Mouse (Mus musculus) myocyte (in vitro differentiated cells): Measurements from ENCODE around the gene Gm45618.

Source experiments
- CEBPB ChIP-seq: IDR thresholded peaks from 2 replicates; pipeline ENCODE4 v1.6.1; 2011; ENCODE audit warnings: mild to moderate bottlenecking, moderate library complexity; ENCODE audit not compliant: poor library complexity, insufficient read depth, severe bottlenecking
- E2F4 ChIP-seq: IDR thresholded peaks from one replicate; pipeline ENCODE4 v1.6.1; 2011; ENCODE audit warnings: mild to moderate bottlenecking, control low read depth, moderate library complexity; ENCODE audit not compliant: insufficient read depth
- MYOG ChIP-seq, 3 experiments: IDR thresholded peaks; one replicate each; pipeline ENCODE4 v1.6.1; 2011; ENCODE audit warnings: control low read depth in 2 of 3, low read depth in 2 of 3, mild to moderate bottlenecking in 2 of 3; ENCODE audit not compliant: insufficient read length in 2 of 3, control insufficient read depth in 1 of 3, insufficient read depth in 1 of 3
- POLR2A ChIP-seq: IDR thresholded peaks from one replicate; pipeline ENCODE4 v1.6.1; 2011; ENCODE audit warnings: low read depth, mild to moderate bottlenecking, control low read depth, moderate library complexity; ENCODE audit not compliant: insufficient read length
- POLR2AphosphoS2 ChIP-seq: IDR thresholded peaks from one replicate; pipeline ENCODE4 v1.6.1; 2011; ENCODE audit warnings: low read depth, control low read depth; ENCODE audit not compliant: insufficient read length
- REST ChIP-seq: IDR thresholded peaks from one replicate; pipeline ENCODE4 v1.6.1; 2011; ENCODE audit warnings: mild to moderate bottlenecking, control low read depth, moderate library complexity; ENCODE audit not compliant: insufficient read depth, insufficient read length
- SRF ChIP-seq: IDR thresholded peaks from one replicate; pipeline ENCODE4 v1.6.1; 2011; ENCODE audit warnings: low read depth; ENCODE audit not compliant: control insufficient read depth, insufficient read length
- USF1 ChIP-seq: IDR thresholded peaks from one replicate; pipeline ENCODE4 v1.6.1; 2011; ENCODE audit warnings: low read depth, mild to moderate bottlenecking, control low read depth, moderate library complexity

GRCm38 (mm10) chr7:142146033-142146432 lies 25.5 kb upstream of the Gm45618 start:
- TF ChIP-seq POLR2A (no peak), REST (no peak), MYOG (IDR thresholded peaks at IDR 0.05; ENCODE audit: control insufficient read depth in 1 of 3, insufficient read depth in 1 of 3, insufficient read length in 2 of 3, low read depth in 2 of 3) (no peak), POLR2AphosphoS2 (no peak), E2F4 (no peak), SRF (no peak), CEBPB (no peak), USF1 (no peak)
